Mouse (Mus musculus) kidney, postnatal 4 days (tissue): ENCODE results near the gene Ahnak.
"Not testable (repeated sequence)": the region's sequence is repeated elsewhere in the genome, so short reads cannot be mapped to it uniquely, and the experiment has no call there.

Source experiments
- DNase-seq, 2 experiments: peaks; one replicate each; pipeline ENCODE4 v3.0.0; 2021; ENCODE audit warnings: mixed read lengths in 2 of 2

Ahnak gene

GRCm38 (mm10) chr19:8989066-8989566 lies at the start of gene Ahnak:
Ahnak (plus strand) TSS chr19:8989284.
- peak; percentile 84 to 89 for DNase-seq

- DNase-seq = no peak
These were observed 48.5 kb upstream of the Ahnak start for GRCm38 (mm10) chr19:8940526-8941133.

GRCm38 (mm10) chr19:8941136-8941514 lies 48.0 kb upstream of the Ahnak start:
- no peak for DNase-seq

- peak; percentile 99 for DNase-seq
These were observed 47.4 kb upstream of the Ahnak start, which contains the start of gene Mta2 for GRCm38 (mm10) chr19:8941515-8942217. Mta2 (plus strand) TSS chr19:8941875.

- DNase-seq = peak in 1 of 2 experiments; percentile 73
These were observed 46.7 kb upstream of the Ahnak start for GRCm38 (mm10) chr19:8942276-8942964.

- no peak for DNase-seq
These were observed 46.0 kb upstream of the Ahnak start for GRCm38 (mm10) chr19:8943047-8943446.

- DNase-seq = no peak
These were observed 45.0 kb upstream of the Ahnak start for GRCm38 (mm10) chr19:8944062-8944461.

- peak; percentile 94 to 95 for DNase-seq
These were observed 44.3 kb upstream of the Ahnak start for GRCm38 (mm10) chr19:8944750-8945149.

GRCm38 (mm10) chr19:8945251-8945650 lies 43.8 kb upstream of the Ahnak start:
- DNase-seq = no peak

- DNase-seq = no peak
These were observed 42.2 kb upstream of the Ahnak start for GRCm38 (mm10) chr19:8946929-8947328.

- no peak for DNase-seq
These were observed 38.9 kb upstream of the Ahnak start for GRCm38 (mm10) chr19:8950190-8950589.

- no peak for DNase-seq
These were observed 36.8 kb upstream of the Ahnak start for GRCm38 (mm10) chr19:8952241-8952640.

- DNase-seq = peak; percentile 89 to 92
These were observed 35.7 kb upstream of the Ahnak start, which contains the start of gene Tut1 for GRCm38 (mm10) chr19:8953135-8954039. Tut1 (plus strand) TSS chr19:8953847.

GRCm38 (mm10) chr19:8954171-8954570 lies 34.9 kb upstream of the Ahnak start:
- no peak for DNase-seq

- DNase-seq = no peak
These were observed 26.8 kb upstream of the Ahnak start for GRCm38 (mm10) chr19:8962256-8962655.

GRCm38 (mm10) chr19:8965075-8965474 lies 24.0 kb upstream of the Ahnak start:
- DNase-seq = no peak

- peak; percentile 35 to 40 for DNase-seq
These were observed 23.3 kb upstream of the Ahnak start for GRCm38 (mm10) chr19:8965771-8966170.

- DNase-seq = no peak
These were observed 22.9 kb upstream of the Ahnak start for GRCm38 (mm10) chr19:8966198-8966589.

- peak; percentile 98 to 100 for DNase-seq
These were observed 22.3 kb upstream of the Ahnak start, which contains the start of gene Eef1g for GRCm38 (mm10) chr19:8966590-8967372. Eef1g (plus strand) TSS chr19:8967041.

GRCm38 (mm10) chr19:8967373-8967743 lies 21.7 kb upstream of the Ahnak start:
- DNase-seq = no peak

- DNase-seq = no peak
These were observed 21.2 kb upstream of the Ahnak start for GRCm38 (mm10) chr19:8967893-8968292.

- DNase-seq = not testable (repeated sequence)
These were observed 16.6 kb upstream of the Ahnak start for GRCm38 (mm10) chr19:8972491-8972890.
